Mouse (Mus musculus): ENCODE data around the gene Ngef. TPM values are rescaled to one million over a fixed set of nuclear protein-coding genes. Genes with fewer than 3 reads are reported as not detected.

Ngef gene
- polyA plus RNA-seq, 1 experiment: not detected

DNA sequence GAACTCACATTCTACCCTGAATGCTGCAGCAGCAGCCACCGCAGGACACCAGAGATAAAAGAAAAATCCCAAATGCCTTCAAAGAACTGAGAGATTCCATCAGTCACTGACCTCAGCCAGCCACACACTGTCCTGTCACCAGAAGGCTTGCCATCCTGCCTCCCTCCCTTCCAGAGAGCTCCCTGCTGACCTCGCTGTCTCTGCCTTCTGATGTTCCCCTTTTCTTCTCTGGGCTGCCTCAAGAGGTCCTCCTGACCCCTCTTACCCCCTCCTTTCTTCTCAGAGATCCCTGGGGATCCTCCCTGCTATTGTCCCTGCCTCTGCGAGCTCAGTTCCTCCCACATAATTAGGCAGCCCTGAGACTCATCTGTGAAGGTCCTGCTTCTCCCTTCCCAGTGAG, 7.2 kb upstream of the Ngef start:
- no peaks in the 10 kb centered on the region for H3K4me1 ChIP-seq (ENCODE audit: control insufficient read depth, insufficient read depth, low read length)
- no peak overlapping the region for H3K27ac ChIP-seq (ENCODE audit: control insufficient read depth, insufficient read depth, low read depth, low read length, poor library complexity)
- no peak for TF ChIP-seq POLR2A (IDR thresholded peaks at IDR 0.05; ENCODE audit: borderline replicate concordance, control insufficient read depth, low read depth, low read length)
- no peak for TF ChIP-seq CTCF (IDR thresholded peaks at IDR 0.05; ENCODE audit: control insufficient read depth, insufficient read depth, low read length)
- 35% methylated on average over 3 of the region's 3 CpGs for WGBS
- no peak overlapping the region for H3K4me3 ChIP-seq (replicated peaks; ENCODE audit: control insufficient read depth, low read depth, low read length)

DNA sequence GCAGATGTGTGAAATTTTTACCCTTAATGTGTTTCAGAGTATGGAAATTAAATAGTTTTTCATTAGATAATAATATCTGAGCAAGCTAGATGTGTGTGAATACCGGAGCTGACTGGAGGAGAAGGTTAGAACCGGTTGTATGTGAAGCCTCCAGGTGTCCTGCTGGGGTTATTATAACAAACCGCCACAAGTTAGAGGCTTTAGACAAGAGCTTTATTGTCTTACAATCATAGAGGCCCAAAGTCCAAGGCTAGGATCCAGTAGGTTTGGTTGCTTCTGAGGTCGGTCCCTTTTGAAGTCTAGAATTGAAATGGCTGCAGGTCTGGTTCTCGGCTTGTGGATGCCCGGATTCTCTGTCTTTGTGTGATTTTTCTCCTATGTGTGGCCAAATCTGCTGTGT, 5.3 kb upstream of the Ngef start:
- Histone ChIP-seq H3K4me1 (ENCODE audit: control insufficient read depth, insufficient read depth, low read length) (no peaks in the 10 kb centered on the region), H3K4me3 (replicated peaks; ENCODE audit: control insufficient read depth, low read depth, low read length) (no peak overlapping the region), H3K27ac (ENCODE audit: control insufficient read depth, insufficient read depth, low read depth, low read length, poor library complexity) (no peak overlapping the region)
- no peak for TF ChIP-seq CTCF (IDR thresholded peaks at IDR 0.05; ENCODE audit: control insufficient read depth, insufficient read depth, low read length)
- TF ChIP-seq POLR2A (IDR thresholded peaks at IDR 0.05; ENCODE audit: borderline replicate concordance, control insufficient read depth, low read depth, low read length): no peak
- WGBS: 80% methylated on average over 6 of the region's 6 CpGs

DNA sequence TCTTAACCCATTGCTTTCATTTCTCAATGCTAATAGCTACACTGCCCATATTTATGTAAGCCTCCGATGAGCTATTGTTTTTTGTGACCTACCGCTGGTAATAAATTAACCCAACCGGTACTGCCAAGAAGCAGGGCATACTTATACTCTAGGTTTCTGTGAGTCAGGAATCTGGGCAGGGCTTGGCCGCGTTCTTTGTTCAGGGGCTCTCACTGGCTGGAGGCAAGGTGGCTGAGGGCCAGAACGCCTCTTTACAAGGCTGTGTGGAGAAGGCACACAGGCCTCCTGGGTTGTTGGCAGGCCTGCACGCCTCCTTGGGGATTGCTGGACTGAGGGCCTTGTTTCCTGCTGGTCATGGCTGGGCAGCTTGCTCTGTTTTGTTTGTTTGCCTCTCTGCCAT, 1.1 kb upstream of the Ngef start:
- Histone ChIP-seq H3K4me3 (replicated peaks; ENCODE audit: control insufficient read depth, low read depth, low read length) (no peak overlapping the region), H3K4me1 (ENCODE audit: control insufficient read depth, insufficient read depth, low read length) (no peaks in the 10 kb centered on the region), H3K27ac (ENCODE audit: control insufficient read depth, insufficient read depth, low read depth, low read length, poor library complexity) (no peak overlapping the region)
- WGBS: 59% methylated on average over 7 of the region's 7 CpGs
- TF ChIP-seq POLR2A (IDR thresholded peaks at IDR 0.05; ENCODE audit: borderline replicate concordance, control insufficient read depth, low read depth, low read length) (no peak), CTCF (IDR thresholded peaks at IDR 0.05; ENCODE audit: control insufficient read depth, insufficient read depth, low read length) (no peak)

DNA sequence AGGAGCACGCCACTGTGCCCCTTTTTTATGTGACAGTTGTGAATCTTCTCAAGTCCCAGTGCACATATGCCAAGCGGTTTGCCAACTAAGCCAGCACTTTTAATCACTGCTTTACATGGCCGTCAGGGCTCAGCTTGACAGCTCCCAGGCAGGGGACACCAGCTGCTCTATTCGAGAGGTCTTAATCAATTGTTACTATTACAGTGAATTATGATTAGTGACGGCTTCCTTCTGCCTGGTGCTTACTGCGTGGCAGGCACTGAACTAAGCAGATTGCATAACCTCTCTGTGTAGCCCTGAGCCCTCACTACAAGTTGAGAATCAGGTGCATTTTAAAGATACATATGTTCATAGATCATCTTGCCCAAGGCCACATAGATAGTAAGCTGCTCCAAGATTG, 683 bp upstream of the Ngef start:
- H3K4me3 ChIP-seq (replicated peaks; ENCODE audit: control insufficient read depth, low read depth, low read length): no peak overlapping the region
- H3K4me1 ChIP-seq (ENCODE audit: control insufficient read depth, insufficient read depth, low read length): no peaks in the 10 kb centered on the region
- WGBS: 68% methylated on average over 6 of the region's 6 CpGs
- no peak overlapping the region for H3K27ac ChIP-seq (ENCODE audit: control insufficient read depth, insufficient read depth, low read depth, low read length, poor library complexity)
- TF ChIP-seq POLR2A (IDR thresholded peaks at IDR 0.05; ENCODE audit: borderline replicate concordance, control insufficient read depth, low read depth, low read length) (no peak), CTCF (IDR thresholded peaks at IDR 0.05; ENCODE audit: control insufficient read depth, insufficient read depth, low read length) (no peak)

DNA sequence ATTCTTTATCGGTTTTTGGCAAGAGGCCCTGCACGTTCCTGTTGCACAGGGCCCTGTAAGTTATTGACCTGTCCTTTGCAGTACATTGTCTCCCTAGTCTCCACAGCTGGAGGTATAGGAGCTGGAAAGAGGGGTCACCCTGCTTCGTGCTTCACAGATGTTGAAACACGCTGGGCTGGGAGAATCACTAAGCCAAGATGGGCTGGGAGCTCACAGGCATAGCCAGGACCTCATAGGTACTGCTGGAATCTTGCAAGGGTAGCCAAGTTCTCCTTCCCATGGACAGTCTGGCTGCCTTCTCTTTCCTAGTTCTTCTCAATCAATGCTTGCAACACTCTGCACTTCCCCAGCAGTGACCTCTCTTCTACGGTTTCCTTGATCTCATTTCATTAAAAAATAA, 409 bp downstream of the Ngef start:
- Histone ChIP-seq H3K4me3 (replicated peaks; ENCODE audit: control insufficient read depth, low read depth, low read length) (no peak overlapping the region), H3K27ac (ENCODE audit: control insufficient read depth, insufficient read depth, low read depth, low read length, poor library complexity) (no peak overlapping the region), H3K4me1 (ENCODE audit: control insufficient read depth, insufficient read depth, low read length) (no peaks in the 10 kb centered on the region)
- TF ChIP-seq POLR2A (IDR thresholded peaks at IDR 0.05; ENCODE audit: borderline replicate concordance, control insufficient read depth, low read depth, low read length): no peak
- WGBS: 76% methylated on average over 5 of the region's 5 CpGs

DNA sequence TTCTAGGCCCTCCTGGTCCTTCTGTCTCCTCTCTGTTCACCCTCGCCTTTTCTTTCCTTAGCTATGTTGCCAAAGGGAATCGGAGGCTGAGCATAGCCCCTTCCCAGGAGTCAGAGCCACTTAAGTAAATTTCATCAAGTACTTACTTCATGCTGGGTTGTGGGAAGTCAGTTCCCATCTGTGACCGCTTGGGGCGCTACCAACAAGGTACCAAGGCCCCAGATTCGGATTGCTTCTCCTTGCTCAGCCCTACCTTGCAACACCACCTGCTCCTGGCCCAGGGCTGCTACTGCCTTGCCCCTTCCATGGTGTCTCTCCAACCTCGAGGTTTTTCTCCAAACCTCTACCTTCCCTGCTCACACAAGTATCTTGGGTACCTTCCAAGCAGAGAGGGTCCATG, 5.3 kb downstream of the Ngef start:
- WGBS: 41% methylated on average over 6 of the region's 6 CpGs
- H3K4me3 ChIP-seq (replicated peaks; ENCODE audit: control insufficient read depth, low read depth, low read length): no peak overlapping the region
- TF ChIP-seq POLR2A (IDR thresholded peaks at IDR 0.05; ENCODE audit: borderline replicate concordance, control insufficient read depth, low read depth, low read length) (no peak), CTCF (IDR thresholded peaks at IDR 0.05; ENCODE audit: control insufficient read depth, insufficient read depth, low read length) (peak; percentile 67)
- H3K4me1 ChIP-seq (ENCODE audit: control insufficient read depth, insufficient read depth, low read length): no peaks in the 10 kb centered on the region
- H3K27ac ChIP-seq (ENCODE audit: control insufficient read depth, insufficient read depth, low read depth, low read length, poor library complexity): no peak overlapping the region

DNA sequence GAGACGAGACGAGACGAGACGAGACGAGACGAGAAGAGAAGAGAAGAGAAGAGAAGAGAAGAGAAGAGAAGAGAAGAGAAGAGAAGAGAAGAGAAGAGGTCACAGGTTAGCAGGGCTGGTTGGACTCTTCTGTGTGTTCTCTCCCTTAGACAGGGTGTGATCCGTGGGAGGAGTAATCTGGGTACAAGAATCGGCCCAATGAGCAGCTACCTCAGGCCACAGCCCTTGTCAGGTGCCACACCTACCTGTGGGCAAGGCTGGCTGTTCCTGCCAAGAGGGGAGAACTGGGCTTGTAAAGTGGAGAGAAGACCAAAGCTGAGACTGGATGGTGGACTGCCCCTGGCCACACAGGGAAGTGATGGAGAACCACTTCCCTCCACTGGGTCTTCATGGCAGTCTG, 7.9 kb downstream of the Ngef start:
- 84% methylated on average over 8 of the region's 8 CpGs for WGBS
- no peak for TF ChIP-seq POLR2A (IDR thresholded peaks at IDR 0.05; ENCODE audit: borderline replicate concordance, control insufficient read depth, low read depth, low read length)
- TF ChIP-seq CTCF (IDR thresholded peaks at IDR 0.05; ENCODE audit: control insufficient read depth, insufficient read depth, low read length): no peak
- no peak overlapping the region for H3K4me3 ChIP-seq (replicated peaks; ENCODE audit: control insufficient read depth, low read depth, low read length)
- no peaks in the 10 kb centered on the region for H3K4me1 ChIP-seq (ENCODE audit: control insufficient read depth, insufficient read depth, low read length)
- no peak overlapping the region for H3K27ac ChIP-seq (ENCODE audit: control insufficient read depth, insufficient read depth, low read depth, low read length, poor library complexity)

DNA sequence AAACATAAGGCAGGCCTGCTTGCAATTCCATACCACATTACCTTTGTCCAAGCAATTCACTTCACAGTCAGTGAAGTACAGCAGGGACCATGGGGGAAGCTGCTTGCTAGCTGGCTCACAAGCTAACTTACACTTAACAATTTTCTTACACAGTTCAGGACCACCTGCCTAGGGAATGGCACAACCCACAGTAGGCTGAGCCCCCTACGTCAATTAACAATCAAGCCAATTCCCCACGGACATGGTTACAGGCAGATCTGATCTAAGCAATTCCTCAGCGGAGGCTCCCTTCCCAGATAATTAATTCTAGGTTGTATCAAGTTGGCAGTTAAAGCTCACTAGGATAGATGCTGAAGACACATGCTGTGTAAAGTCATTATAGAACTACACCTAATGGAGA, 10.7 kb downstream of the Ngef start:
- TF ChIP-seq CTCF (IDR thresholded peaks at IDR 0.05; ENCODE audit: control insufficient read depth, insufficient read depth, low read length): no peak
- TF ChIP-seq POLR2A (IDR thresholded peaks at IDR 0.05; ENCODE audit: borderline replicate concordance, control insufficient read depth, low read depth, low read length): no peak
- no peak overlapping the region for H3K4me3 ChIP-seq (replicated peaks; ENCODE audit: control insufficient read depth, low read depth, low read length)
- 88% methylated on average over 3 of the region's 3 CpGs for WGBS
- no peak overlapping the region for H3K27ac ChIP-seq (ENCODE audit: control insufficient read depth, insufficient read depth, low read depth, low read length, poor library complexity)
- H3K4me1 ChIP-seq (ENCODE audit: control insufficient read depth, insufficient read depth, low read length): no peaks in the 10 kb centered on the region

DNA sequence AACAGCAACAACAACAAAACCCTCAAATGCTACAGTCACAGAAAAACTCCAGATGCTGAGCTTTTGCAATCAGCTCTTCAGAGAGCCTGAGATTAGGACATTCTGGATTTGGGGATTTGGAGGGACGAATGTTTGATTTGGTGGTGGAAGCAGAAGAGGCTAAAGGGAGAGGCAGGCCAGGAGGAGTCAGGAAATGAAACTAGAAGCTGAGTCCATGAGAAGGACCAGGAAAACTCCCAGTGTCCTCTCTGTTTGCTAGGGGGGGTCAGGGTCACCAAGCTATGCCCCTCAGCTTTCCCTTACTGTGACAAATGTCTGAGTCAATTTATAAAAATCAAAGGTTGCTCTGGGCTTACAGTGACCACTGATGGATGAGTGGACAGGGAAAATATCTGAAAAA, 20.1 kb downstream of the Ngef start:
- H3K4me3 ChIP-seq (replicated peaks; ENCODE audit: control insufficient read depth, low read depth, low read length): no peak overlapping the region
- TF ChIP-seq POLR2A (IDR thresholded peaks at IDR 0.05; ENCODE audit: borderline replicate concordance, control insufficient read depth, low read depth, low read length) (no peak), CTCF (IDR thresholded peaks at IDR 0.05; ENCODE audit: control insufficient read depth, insufficient read depth, low read length) (no peak)
- no peaks in the 10 kb centered on the region for H3K4me1 ChIP-seq (ENCODE audit: control insufficient read depth, insufficient read depth, low read length)
- WGBS: 67% methylated on average over 1 of the region's 1 CpGs
- no peak overlapping the region for H3K27ac ChIP-seq (ENCODE audit: control insufficient read depth, insufficient read depth, low read depth, low read length, poor library complexity)
